ENCODE assay signal across 8 mouse cellular contexts in genomic region chr5:148808426-148808825, GRCm38 (mm10).
DNase-seq lines count a peak whose midpoint lies in the region; ATAC-seq lines count a peak whose summit lies in the region.

No protein-coding gene starts in this region.

- H3K27me3 ChIP-seq in limb, embryonic 11.5 days (ENCODE audit: control insufficient read depth, insufficient read depth, low read length), result no peaks in the 10 kb centered on the region

- H3K27ac ChIP-seq in limb, embryonic 11.5 days (replicated peaks; ENCODE audit: low read depth, low read length), result no peak overlapping the region

- H3K4me3 ChIP-seq in limb, embryonic 11.5 days (ENCODE audit: low read depth, low read length), result no peak overlapping the region

- H3K36me3 ChIP-seq in limb, embryonic 11.5 days (ENCODE audit: control insufficient read depth, insufficient read depth, low read length), result no peaks in the 10 kb centered on the region

- H3K9ac ChIP-seq in limb, embryonic 11.5 days (ENCODE audit: low read length), result no peak overlapping the region

- peak; percentile 38 for DNase-seq in urinary bladder, postnatal 25 days (ENCODE audit: low spot score)
- DNase-seq in urinary bladder, adult 2 months (ENCODE audit: low spot score), result no peak
- DNase-seq in kidney, adult 9 months, result peak; percentile 67
- peak; percentile 85 for DNase-seq in limb, embryonic 11.5 days (ENCODE audit: low spot score)
- peak; percentile 63 for DNase-seq in neural tube, embryonic 10.5 days (ENCODE audit: extremely low spot score, low spot score)
- DNase-seq in thymus, postnatal 36 days, result peak; percentile 28 to 29

- no peaks in the 10 kb centered on the region for H3K4me1 ChIP-seq in limb, embryonic 11.5 days (ENCODE audit: control insufficient read depth, insufficient read depth, low read length)

- peak; percentile 12; the same call in 1 of the 2 replicates for ATAC-seq in common myeloid progenitor, adult 5-6 weeks (replicated peaks; ENCODE audit: low read depth, poor library complexity, severe bottlenecking)
- peak; percentile 15 for ATAC-seq in granulocyte monocyte progenitor cell, adult 5-6 weeks (replicated peaks; ENCODE audit: poor library complexity, severe bottlenecking)
- no peak for ATAC-seq in limb, embryonic 11.5 days (ENCODE audit: insufficient number of reproducible peaks, low FRiP score, low TSS enrichment, low read depth)

- no peak overlapping the region for H3K4me2 ChIP-seq in limb, embryonic 11.5 days (ENCODE audit: low read depth, severe bottlenecking)

- H3K9me3 ChIP-seq in limb, embryonic 11.5 days (ENCODE audit: control insufficient read depth, low read length), result no peaks in the 10 kb centered on the region

- 5% methylated on average over 4 of the region's 4 CpGs for WGBS in limb, embryonic 11.5 days
